Mouse (Mus musculus) mesoderm, embryonic 11.5 days (tissue): ENCODE measurements at regions not wholly inside any gene's neighbourhood (a gene's known extent, or its start where the extent isn't known, plus 50 kb on each side); places are given as distances from the start of the nearest gene placed in this dataset.

ENCODE experiments used
- DNase-seq: peaks from one replicate; pipeline ENCODE4 v3.0.0-alpha.2; 2012; ENCODE audit warnings: low read depth, low spot score

DNA sequence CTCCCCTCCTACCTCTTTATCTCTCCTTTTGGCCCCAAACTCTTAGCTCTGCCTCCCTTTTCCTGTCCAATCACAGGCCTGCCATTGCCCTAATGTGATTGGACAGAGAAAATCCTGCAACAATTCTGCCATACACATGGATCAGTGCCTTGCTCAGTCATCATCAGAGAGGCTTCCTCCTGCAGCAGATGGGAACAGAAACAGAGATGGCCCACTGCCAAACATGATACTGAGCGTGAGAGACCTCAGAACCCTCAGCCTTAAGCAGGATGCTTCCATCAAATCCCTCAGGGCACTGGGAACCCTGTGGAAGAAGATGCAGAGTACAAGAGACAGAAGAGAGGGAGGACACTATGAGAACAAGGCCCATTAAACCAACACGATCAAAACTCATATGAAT is 62.8 kb upstream of the Cacna2d3 start:
- no peak for DNase-seq

DNA sequence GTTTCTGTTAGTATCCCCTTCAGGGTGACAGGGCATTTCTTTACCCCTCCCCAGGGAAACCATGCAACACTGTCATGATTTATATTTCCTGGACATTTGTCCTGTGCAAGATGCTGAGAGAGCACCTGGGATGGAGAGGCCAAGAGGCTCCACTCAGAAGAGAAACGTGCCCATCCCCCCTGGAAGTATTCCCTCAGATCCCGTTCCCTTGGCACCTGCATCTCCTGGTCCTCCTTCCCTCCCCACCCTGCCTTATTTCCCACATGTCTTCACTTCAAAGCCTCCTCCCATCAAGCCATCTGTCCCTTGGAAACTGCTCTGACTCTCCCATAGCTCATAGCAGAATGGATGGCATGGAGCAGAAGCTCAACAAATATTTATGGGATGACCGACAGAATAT is 64.8 kb upstream of the Cacna2d3 start:
- DNase-seq, result no peak

- no peak for DNase-seq
These were observed 66.1 kb upstream of the Cacna2d3 start for GRCm38 (mm10) chr14:29787796-29788195.

- DNase-seq, result no peak
These were observed 66.7 kb upstream of the Cacna2d3 start for GRCm38 (mm10) chr14:29788351-29788750.

DNA sequence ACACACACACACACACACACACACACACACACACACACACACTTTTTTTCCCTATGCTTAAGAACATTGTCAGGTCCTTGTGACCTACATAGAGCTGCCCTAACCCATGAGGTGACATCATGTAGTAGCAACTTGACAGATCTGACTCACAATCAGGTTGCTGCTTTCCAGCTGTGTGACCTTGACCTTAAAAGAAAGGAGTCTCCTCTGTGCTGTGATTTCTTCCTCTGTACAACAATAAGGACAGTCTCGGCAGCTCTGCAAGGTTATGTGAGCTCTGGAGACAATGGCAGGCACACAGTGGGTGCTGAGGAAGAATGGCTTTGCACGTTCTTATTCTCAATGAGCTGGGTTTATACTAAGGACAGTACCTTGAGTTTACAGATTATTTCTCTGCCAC is 73.7 kb upstream of the Cacna2d3 start:
- DNase-seq, result peak; percentile 6

GRCm38 (mm10) chr14:29796396-29796795 is 74.7 kb upstream of the Cacna2d3 start:
- no peak for DNase-seq

GRCm38 (mm10) chr14:29799852-29800251 is 78.2 kb upstream of the Cacna2d3 start:
- peak; percentile 24 for DNase-seq

DNA sequence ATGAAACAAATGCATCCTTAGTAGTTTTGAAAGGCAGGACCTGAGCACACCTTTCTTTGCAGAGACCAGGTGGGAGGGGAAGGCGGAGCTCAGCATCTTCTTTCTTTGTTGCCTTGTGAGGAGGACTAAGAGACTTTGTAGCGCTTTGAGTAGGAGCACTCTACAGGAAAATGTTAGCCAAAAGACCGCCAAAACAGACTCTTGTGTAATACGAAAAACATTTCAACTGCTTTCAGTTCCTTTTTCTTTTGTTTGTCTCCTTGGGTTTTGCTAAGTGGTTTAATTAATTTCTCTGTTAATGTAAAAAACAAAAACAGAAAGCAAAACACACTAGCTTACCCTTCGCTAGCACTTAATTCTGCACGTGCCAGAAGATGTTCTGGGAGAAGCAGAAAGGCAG is 83.6 kb upstream of the Cacna2d3 start:
- DNase-seq, result no peak

DNA sequence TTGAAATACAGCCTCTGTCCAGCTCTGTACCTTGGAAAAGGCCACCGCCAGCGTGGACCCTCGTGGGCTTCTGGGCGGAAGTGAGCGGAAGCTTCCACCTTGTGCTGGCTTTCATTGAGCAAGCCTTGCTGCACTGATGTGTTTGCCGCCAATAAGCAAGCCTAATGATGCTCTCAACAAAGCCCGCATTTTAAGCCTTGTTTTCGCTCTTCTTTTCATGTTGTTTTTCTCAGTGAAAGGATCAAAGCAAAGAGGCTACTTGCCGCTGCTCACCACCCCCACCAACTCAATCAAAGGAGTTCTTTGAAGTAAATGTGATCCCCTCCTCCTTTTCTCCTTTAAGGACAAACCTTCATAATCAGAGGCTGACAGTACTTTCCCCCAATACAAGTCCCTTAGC is 86.2 kb upstream of the Cacna2d3 start:
- no peak for DNase-seq

- DNase-seq, result no peak
These were observed 93.0 kb upstream of the Cacna2d3 start for GRCm38 (mm10) chr14:29814626-29815025.

DNA sequence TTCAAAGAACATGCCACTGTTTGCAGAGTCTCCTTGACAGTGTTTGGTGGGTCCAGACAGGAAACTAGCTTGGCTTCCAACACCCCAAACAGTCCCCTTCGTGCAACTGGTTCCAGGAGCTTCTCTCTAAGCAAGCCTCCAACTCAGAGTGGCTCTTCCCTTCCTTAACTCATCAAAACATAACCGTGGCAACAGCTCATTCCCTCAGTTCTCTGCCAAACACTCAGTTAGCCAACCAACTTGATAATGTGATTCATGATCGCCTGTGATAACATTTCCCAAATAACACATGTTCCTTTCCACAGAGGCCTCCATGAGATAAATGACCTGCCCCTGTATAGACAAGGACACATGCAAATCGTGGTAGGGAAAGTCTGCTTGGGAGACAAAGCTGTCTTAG is 95.9 kb upstream of the Cacna2d3 start:
- no peak for DNase-seq

- no peak for DNase-seq
These were observed 96.6 kb upstream of the Cacna2d3 start for GRCm38 (mm10) chr14:29818251-29818650.

GRCm38 (mm10) chr14:29818751-29819150 is 97.1 kb upstream of the Cacna2d3 start:
- no peak for DNase-seq

GRCm38 (mm10) chr14:29837063-29837462 is 115.4 kb upstream of the Cacna2d3 start:
- no peak for DNase-seq

GRCm38 (mm10) chr14:29839576-29839975 is 117.9 kb upstream of the Cacna2d3 start:
- DNase-seq, result no peak

GRCm38 (mm10) chr14:29841361-29842117 is 119.9 kb upstream of the Cacna2d3 start:
- DNase-seq, result no peak

- no peak for DNase-seq
These were observed 120.4 kb upstream of the Selenok start for GRCm38 (mm10) chr14:29847661-29848060.

GRCm38 (mm10) chr14:29851286-29851685 is 116.8 kb upstream of the Selenok start:
- DNase-seq, result no peak

- no peak for DNase-seq
These were observed 116.0 kb upstream of the Selenok start for GRCm38 (mm10) chr14:29851956-29852725.

DNA sequence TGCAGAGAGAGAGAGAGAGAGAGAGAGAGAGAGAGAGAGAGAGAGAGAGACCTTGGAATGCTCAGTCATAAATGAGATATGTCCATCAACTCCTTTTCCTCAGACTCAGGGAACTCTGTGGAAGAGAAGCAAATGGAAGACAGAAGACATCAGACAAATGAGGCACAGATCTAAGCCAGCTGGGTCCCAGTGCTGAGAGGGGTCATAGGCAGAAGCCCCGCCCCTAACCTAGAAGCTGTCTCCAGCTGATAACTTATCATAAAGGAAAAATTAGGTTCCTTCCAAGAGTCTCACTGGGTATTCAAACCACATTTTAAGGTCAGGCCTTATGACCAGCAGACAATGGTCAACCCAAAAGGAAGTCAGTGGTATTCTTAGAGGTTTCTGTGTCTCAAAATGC is 106.1 kb upstream of the Selenok start:
- DNase-seq, result no peak

DNA sequence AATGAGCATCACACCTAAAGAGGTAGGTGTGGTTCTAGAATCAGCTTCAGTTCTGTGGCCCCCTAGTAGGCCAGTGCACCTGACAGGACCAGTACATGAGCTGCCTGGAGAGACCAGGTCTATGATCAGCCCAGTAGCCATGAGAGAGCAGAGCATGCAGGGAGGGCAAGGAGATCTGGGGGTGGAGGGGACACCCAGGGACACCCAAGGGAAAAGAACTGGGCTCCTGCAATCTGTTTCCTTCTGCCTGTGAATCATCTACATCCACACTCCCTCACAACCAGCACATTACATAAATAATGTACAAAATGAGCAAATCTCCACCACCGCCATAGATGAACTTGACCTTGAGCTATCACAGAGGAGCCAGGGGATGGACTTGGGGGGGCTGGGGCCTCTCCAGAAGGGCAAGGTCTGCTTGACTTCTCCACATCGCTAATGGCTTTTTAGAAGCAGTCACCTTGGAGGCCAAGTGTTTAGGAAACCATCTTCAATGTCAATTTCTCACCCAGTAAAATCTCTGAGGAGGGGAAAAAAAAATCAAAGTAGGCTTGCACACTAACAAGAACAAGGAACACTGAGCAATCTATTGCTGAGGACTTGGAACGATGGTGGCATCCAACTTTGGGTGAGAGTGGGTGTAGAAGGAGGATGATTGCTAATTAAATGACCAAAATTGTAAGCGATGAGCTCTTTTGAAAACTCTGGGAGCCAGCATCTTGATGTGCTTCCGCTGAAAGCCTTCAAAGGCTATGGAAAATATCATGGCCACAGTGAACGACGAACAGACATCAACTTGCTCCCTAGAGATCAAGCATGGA is 101.4 kb upstream of the Selenok start:
- DNase-seq, result no peak

GRCm38 (mm10) chr14:29867311-29867710 is 100.8 kb upstream of the Selenok start:
- DNase-seq, result peak; percentile 22
